Mouse (Mus musculus): ENCODE measurements around the gene Cpxm2.

DNA sequence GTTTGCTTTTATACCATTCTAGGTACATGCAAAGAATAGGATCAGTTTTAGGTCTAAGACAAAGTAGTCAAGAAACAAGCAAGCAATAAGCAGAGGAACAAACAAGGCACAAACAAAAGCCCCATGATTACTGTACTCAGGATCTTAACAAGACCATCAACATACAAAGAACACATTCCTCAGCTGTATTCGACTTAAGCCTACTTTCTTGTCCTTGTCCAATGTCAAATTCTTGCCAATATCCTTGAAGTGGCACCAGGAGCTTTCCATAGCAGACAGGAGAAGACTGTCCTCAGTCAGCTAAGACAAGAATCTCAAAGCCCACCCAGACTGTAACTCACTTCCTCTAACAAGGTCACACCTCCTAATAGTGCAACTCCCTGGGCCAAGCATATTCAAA, 24.5 kb upstream of the Cpxm2 start:
- TF ChIP-seq CTCF (IDR thresholded peaks at IDR 0.05): no peak
- no peak for TF ChIP-seq EP300 (IDR thresholded peaks at IDR 0.05)

All from lung, postnatal 0 days (tissue).